Mouse (Mus musculus) CH12.LX (cell line): ENCODE measurements around the gene Hexim2. TPM values are rescaled to one million over a fixed set of nuclear protein-coding genes. Genes with fewer than 3 reads are reported as not detected.

Experiments
- DNase-seq: peaks from one replicate; pipeline ENCODE4 v3.0.0-alpha.2; 2013; ENCODE audit errors: extremely low read depth
- H3K27ac ChIP-seq: 2 replicates; pipeline ENCODE4 v1.5.1; 2012; ENCODE audit warnings: low read depth, mild to moderate bottlenecking, control low read depth, moderate library complexity; ENCODE audit not compliant: insufficient read depth
- H3K27me3 ChIP-seq: replicated peaks from 2 replicates; pipeline ENCODE3; 2012; ENCODE audit warnings: inconsistent platforms
- H3K36me3 ChIP-seq, 2 experiments: replicated peaks in 1 of 2; 2 replicates each; pipeline versions ENCODE3 to v1.6.1; 2012; ENCODE audit warnings: inconsistent platforms in 1 of 2, low read length in 1 of 2, mild to moderate bottlenecking in 1 of 2, mixed read lengths in 1 of 2, moderate library complexity in 1 of 2; ENCODE audit not compliant: control insufficient read depth in 1 of 2, insufficient read depth in 1 of 2
- H3K4me1 ChIP-seq, 2 experiments: 2 replicates each; pipeline ENCODE4 v1.6.1; 2012; ENCODE audit warnings: inconsistent platforms in 1 of 2, moderate library complexity in 1 of 2; ENCODE audit not compliant: insufficient read depth in 2 of 2, control insufficient read depth in 1 of 2
- H3K4me2 ChIP-seq: 2 replicates; pipeline ENCODE4 v1.6.1; 2012; ENCODE audit warnings: low read depth, mild to moderate bottlenecking, control low read depth; ENCODE audit not compliant: poor library complexity, insufficient read depth, severe bottlenecking
- H3K4me3 ChIP-seq, 3 experiments: fragments of 150-350 bp in 1 of 3; sonication (generic) in 1 of 3; replicated peaks in 1 of 3; 2 replicates each; pipeline versions ENCODE3 to v1.5.1; 2011 to 2012; ENCODE audit warnings: low read depth in 2 of 3, low read length in 2 of 3, mild to moderate bottlenecking in 2 of 3, moderate library complexity in 2 of 3, control low read depth in 1 of 3, improper control_type of control experiment in 1 of 3, inconsistent platforms in 1 of 3, mixed read lengths in 1 of 3; ENCODE audit not compliant: poor library complexity in 1 of 3
- H3K79me2 ChIP-seq: replicated peaks from 2 replicates; pipeline ENCODE4 v1.6.1; 2012; ENCODE audit warnings: mild to moderate bottlenecking, moderate library complexity; ENCODE audit not compliant: control insufficient read depth, poor library complexity, insufficient read depth, severe bottlenecking; ENCODE audit errors: extremely low read depth
- H3K9ac ChIP-seq: 2 replicates; pipeline ENCODE4 v1.6.1; 2012; ENCODE audit warnings: low read depth, mild to moderate bottlenecking, control low read depth, moderate library complexity; ENCODE audit not compliant: insufficient read depth
- H3K9me3 ChIP-seq: replicated peaks from 2 replicates; pipeline ENCODE3; 2012; ENCODE audit warnings: low read length, inconsistent platforms, mixed read lengths
- CHD1 ChIP-seq: IDR thresholded peaks from 2 replicates; pipeline ENCODE4 v1.6.1; 2012; ENCODE audit warnings: low read depth, low read length, improper control_type of control experiment, inconsistent platforms
- CHD2 ChIP-seq: IDR thresholded peaks from 2 replicates; pipeline ENCODE4 v1.6.1; 2011; ENCODE audit warnings: low read length, improper control_type of control experiment
- CTCF ChIP-seq, 2 experiments: IDR thresholded peaks in 1 of 2; conservative IDR thresholded peaks in 1 of 2; 2 replicates each; pipeline ENCODE4 v1.5.1; 2011 to 2012; ENCODE audit warnings: low read depth in 2 of 2, low read length in 2 of 2, improper control_type of control experiment in 1 of 2, inconsistent platforms in 1 of 2, mild to moderate bottlenecking in 1 of 2, moderate library complexity in 1 of 2
- E2F4 ChIP-seq: IDR thresholded peaks from 2 replicates; pipeline ENCODE4 v1.6.1; 2011; ENCODE audit warnings: low read depth, low read length, improper control_type of control experiment; ENCODE audit not compliant: insufficient replicate concordance
- GABPA ChIP-seq: IDR thresholded peaks from 2 replicates; pipeline ENCODE4 v1.6.1; 2012; ENCODE audit warnings: low read depth, low read length, improper control_type of control experiment, inconsistent platforms; ENCODE audit not compliant: insufficient replicate concordance
- HCFC1 ChIP-seq: IDR thresholded peaks from 2 replicates; pipeline ENCODE4 v1.6.1; 2012; ENCODE audit warnings: low read depth, mild to moderate bottlenecking, inconsistent platforms, low read length, improper control_type of control experiment
- JUND ChIP-seq: conservative IDR thresholded peaks from 2 replicates; pipeline ENCODE4 v1.6.1; 2011; ENCODE audit warnings: low read depth, low read length, improper control_type of control experiment
- KAT2A ChIP-seq: IDR thresholded peaks from 2 replicates; pipeline ENCODE4 v1.6.1; 2012; ENCODE audit warnings: low read length, improper control_type of control experiment, inconsistent platforms; ENCODE audit not compliant: insufficient replicate concordance
- MAFK ChIP-seq: IDR thresholded peaks from 2 replicates; pipeline ENCODE4 v1.6.1; 2011; ENCODE audit warnings: low read length, improper control_type of control experiment; ENCODE audit not compliant: insufficient replicate concordance
- MXI1 ChIP-seq: IDR thresholded peaks from 2 replicates; pipeline ENCODE4 v1.6.1; 2011; ENCODE audit warnings: mild to moderate bottlenecking, low read depth, low read length, improper control_type of control experiment
- MYC ChIP-seq: IDR thresholded peaks from 2 replicates; pipeline ENCODE4 v1.6.1; 2011; ENCODE audit warnings: low read depth, mild to moderate bottlenecking, improper control_type of control experiment, low read length
- NELFE ChIP-seq: IDR thresholded peaks from 2 replicates; pipeline ENCODE4 v1.6.1; 2011; ENCODE audit warnings: low read depth, low read length, improper control_type of control experiment
- NRF1 ChIP-seq: IDR thresholded peaks from 2 replicates; pipeline ENCODE4 v1.6.1; 2014; ENCODE audit warnings: low read depth, mild to moderate bottlenecking, inconsistent platforms, low read length, improper control_type of control experiment, moderate library complexity
- PAX5 ChIP-seq: IDR thresholded peaks from 2 replicates; pipeline ENCODE4 v1.6.1; 2012; ENCODE audit warnings: low read length, inconsistent platforms, mixed read lengths
- POLR2A ChIP-seq: IDR thresholded peaks from 2 replicates; pipeline ENCODE4 v1.6.1; 2011; ENCODE audit warnings: low read depth, mild to moderate bottlenecking, improper control_type of control experiment, low read length
- RCOR1 ChIP-seq: conservative IDR thresholded peaks from 2 replicates; pipeline ENCODE4 v1.6.1; 2012; ENCODE audit warnings: low read depth, mild to moderate bottlenecking, inconsistent platforms, low read length, improper control_type of control experiment
- SIN3A ChIP-seq: IDR thresholded peaks from 2 replicates; pipeline ENCODE4 v1.6.1; 2012; ENCODE audit warnings: low read length, improper control_type of control experiment, inconsistent platforms
- SMC3 ChIP-seq: IDR thresholded peaks from 2 replicates; pipeline ENCODE4 v1.6.1; 2011; ENCODE audit warnings: low read depth, low read length, improper control_type of control experiment
- TBP ChIP-seq: conservative IDR thresholded peaks from 2 replicates; pipeline ENCODE4 v1.6.1; 2011; ENCODE audit warnings: low read depth, low read length, improper control_type of control experiment
- UBTF ChIP-seq: IDR thresholded peaks from 2 replicates; pipeline ENCODE4 v1.6.1; 2012; ENCODE audit warnings: low read depth, mild to moderate bottlenecking, inconsistent platforms, low read length, improper control_type of control experiment, moderate library complexity
- USF2 ChIP-seq: conservative IDR thresholded peaks from 2 replicates; pipeline ENCODE4 v1.6.1; 2011; ENCODE audit warnings: low read depth, low read length, improper control_type of control experiment
- ZC3H11A ChIP-seq: IDR thresholded peaks from 2 replicates; pipeline ENCODE4 v1.6.1; 2012; ENCODE audit warnings: low read depth, mild to moderate bottlenecking, inconsistent platforms, low read length, improper control_type of control experiment
- ZKSCAN1 ChIP-seq: IDR thresholded peaks from 2 replicates; pipeline ENCODE4 v1.6.1; 2012; ENCODE audit warnings: low read depth, inconsistent platforms, low read length, improper control_type of control experiment, borderline replicate concordance
- ZNF384 ChIP-seq: IDR thresholded peaks from 2 replicates; pipeline ENCODE4 v1.6.1; 2012; ENCODE audit warnings: low read depth, low read length, improper control_type of control experiment, inconsistent platforms
- dilution Hi-C: fragments of 300-500 bp; cut with MboI; formaldehyde crosslinking; loops from 2 replicates; pipeline ENCODE4 v1.14.3; 2020; ENCODE audit warnings: low sequenced_read_pairs; ENCODE audit not compliant: extremely low pct_unique_long_range_greater_than_20kb, extremely low pct_ligation_motif_present
- in situ Hi-C: fragments of 300-500 bp; cut with MboI; formaldehyde crosslinking; loops from 3 replicates; pipeline ENCODE4 v1.14.3; 2019; ENCODE audit warnings: low sequenced_read_pairs, low pct_ligation_motif_present, low pct_unique_long_range_greater_than_20kb, mixed read lengths
- polyA plus RNA-seq: library from polyadenylated mRNA; unstranded; fragments of >175 nt; gene quantifications from 2 replicates; pipeline ENCODE4 v1.2.1, GENCODE M21; 2012; ENCODE audit warnings: low read depth; ENCODE audit not compliant: insufficient read length
- total RNA-seq, 2 experiments: library from RNA; depleted of rRNA; stranded (reverse); fragments of 300-350 nt in 1 of 2; fragments of >200 nt in 1 of 2; gene quantifications; 2 replicates each; pipeline ENCODE4 v1.2.3; 2012 to 2014

Gene Hexim2
- total and polyA plus RNA-seq, 3 experiments, result 27.0 to 33.3 (median 28.8) TPM

- Histone ChIP-seq H3K27me3 (no peaks in the 10 kb centered on the region), H3K9ac (peak overlapping the region; percentile 99), H3K4me2 (peak overlapping the region; percentile 86), H3K27ac (peak overlapping the region; percentile 53; the same call in 1 of the 2 replicates), H3K79me2 (peaks cover 37% of the 10 kb centered on the region), H3K36me3 (peaks cover 23 to 51% of the 10 kb centered on the region in 2 experiments), H3K4me1 (peaks cover 6 to 58% of the 10 kb centered on the region in 2 experiments), H3K4me3 (peak overlapping the region; percentile 55 to 85 (median 56)), H3K9me3 (no peaks in the 10 kb centered on the region)
- peak; percentile 51 for DNase-seq
- dilution Hi-C loops, result no loop called here
- no peak for TF ChIP-seq MYC
- no peak for TF ChIP-seq POLR2A
- peak; percentile 97 for TF ChIP-seq TBP
- no peak for TF ChIP-seq NELFE
- no peak for TF ChIP-seq UBTF
- TF ChIP-seq JUND, result no peak
- TF ChIP-seq CHD1, result peak; percentile 55; the same call in 1 of the 2 replicates
- no peak for TF ChIP-seq SMC3
- no peak for TF ChIP-seq USF2
- in situ Hi-C loops, result no loop called here
Measured at GRCm38 (mm10) chr11:103134221-103134620, 2.0 kb downstream of the Hexim2 start.

GRCm38 (mm10) chr11:103136039-103136577 lies 3.9 kb downstream of the Hexim2 start:
- Histone ChIP-seq H3K9me3 (no peaks in the 10 kb centered on the region), H3K27ac (no peak overlapping the region), H3K4me1 (peaks cover 6 to 42% of the 10 kb centered on the region in 2 experiments), H3K36me3 (peaks cover 37 to 52% of the 10 kb centered on the region in 2 experiments), H3K4me2 (no peak overlapping the region), H3K79me2 (peaks cover 27% of the 10 kb centered on the region), H3K27me3 (no peaks in the 10 kb centered on the region), H3K4me3 (no peak overlapping the region), H3K9ac (no peak overlapping the region)
- dilution Hi-C loops, result no loop called here
- TF ChIP-seq SIN3A, result no peak
- no peak for TF ChIP-seq PAX5
- no peak for TF ChIP-seq SMC3
- TF ChIP-seq CTCF (conservative IDR thresholded peaks at IDR 0.05 in 1 of 2, IDR thresholded peaks at IDR 0.05 in 1 of 2; ENCODE audit: low read depth in 2 of 2, low read length in 2 of 2), result no peak
- no peak for TF ChIP-seq GABPA
- TF ChIP-seq MAFK, result no peak
- no peak for TF ChIP-seq RCOR1
- TF ChIP-seq MXI1, result no peak
- no peak for TF ChIP-seq ZC3H11A
- TF ChIP-seq E2F4, result no peak
- TF ChIP-seq KAT2A, result no peak
- no peak for TF ChIP-seq ZKSCAN1
- no peak for TF ChIP-seq ZNF384
- TF ChIP-seq POLR2A, result no peak
- TF ChIP-seq HCFC1, result no peak
- no peak for TF ChIP-seq NRF1
- TF ChIP-seq CHD2, result no peak
- no peak for DNase-seq
- in situ Hi-C loops, result no loop called here
